Mouse (Mus musculus): ENCODE measurements at regions not wholly inside any gene's neighbourhood (a gene's known extent, or its start where the extent isn't known, plus 50 kb on each side); places are given as distances from the start of the nearest gene placed in this dataset.

GRCm38 (mm10) chr10:99959279-99959678 is 56.2 kb upstream of the Kitl start:
- no peak for DNase-seq
- intact Hi-C loops (cut with DNase I; ENCODE audit: low total_unique reads), result no loop called here

- DNase-seq, result no peak
- intact Hi-C loops (cut with DNase I; ENCODE audit: low total_unique reads), result no loop called here
Observed at GRCm38 (mm10) chr10:99952486-99952885, 62.9 kb upstream of the Kitl start.

DNA sequence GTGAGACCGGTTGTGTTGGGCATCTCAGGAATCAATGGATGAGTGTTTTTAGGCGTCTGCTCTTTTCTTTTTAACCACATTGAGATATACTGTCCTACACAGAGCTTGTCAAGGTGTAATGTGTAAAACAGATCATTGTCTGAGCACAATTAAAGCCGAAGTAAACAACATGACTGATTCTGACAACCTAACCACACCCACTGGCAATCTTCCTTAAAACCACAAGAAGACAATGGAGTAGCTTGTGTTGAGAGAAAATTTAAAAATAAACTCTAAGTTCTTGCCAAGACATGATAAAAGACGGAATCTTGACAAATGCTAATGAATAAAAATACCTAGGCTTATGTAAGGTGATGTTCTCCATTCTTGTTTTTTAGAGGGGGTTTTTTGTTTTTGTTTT is 63.7 kb upstream of the Kitl start:
- no peak for DNase-seq
- intact Hi-C loops (cut with DNase I; ENCODE audit: low total_unique reads), result no loop called here

DNA sequence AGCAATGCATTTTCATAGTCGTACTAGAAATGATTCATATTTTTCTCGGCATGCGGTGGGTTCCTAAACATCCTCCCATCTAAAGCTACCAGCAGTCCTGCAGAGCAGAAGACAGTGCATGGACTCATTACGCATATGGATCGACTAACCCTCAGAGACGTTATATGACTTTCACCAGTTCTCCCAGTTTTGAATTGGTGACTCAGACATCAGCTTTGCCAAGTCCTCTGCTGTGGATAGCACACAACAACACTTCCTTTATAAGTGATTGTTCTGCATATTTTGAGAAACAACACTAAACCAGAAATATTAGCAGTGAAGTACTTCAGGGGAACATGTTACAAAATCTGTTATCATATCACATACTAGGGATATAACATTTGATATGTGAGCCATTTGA is 64.1 kb upstream of the Kitl start:
- DNase-seq, result no peak
- intact Hi-C loops (cut with DNase I; ENCODE audit: low total_unique reads), result no loop called here

DNA sequence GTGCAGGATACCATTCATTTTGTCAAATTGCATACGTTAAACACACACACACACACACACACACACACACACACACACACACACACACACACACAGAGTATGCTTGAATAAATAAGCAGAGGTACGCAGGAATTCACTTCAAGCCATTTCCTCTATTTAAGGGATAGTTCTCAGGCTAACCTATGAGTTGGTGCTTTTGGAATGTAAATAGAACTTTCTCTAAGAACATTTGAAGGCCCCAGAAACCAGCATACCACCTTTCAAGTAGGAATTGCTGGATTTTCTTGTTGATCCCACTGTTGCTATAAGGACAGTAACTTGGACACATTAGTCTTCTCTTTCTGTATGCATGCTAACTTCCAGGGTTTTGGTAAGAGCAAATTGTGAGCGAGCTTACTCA is 66.7 kb upstream of the Kitl start:
- no peak for DNase-seq
- intact Hi-C loops (cut with DNase I; ENCODE audit: low total_unique reads), result no loop called here

DNA sequence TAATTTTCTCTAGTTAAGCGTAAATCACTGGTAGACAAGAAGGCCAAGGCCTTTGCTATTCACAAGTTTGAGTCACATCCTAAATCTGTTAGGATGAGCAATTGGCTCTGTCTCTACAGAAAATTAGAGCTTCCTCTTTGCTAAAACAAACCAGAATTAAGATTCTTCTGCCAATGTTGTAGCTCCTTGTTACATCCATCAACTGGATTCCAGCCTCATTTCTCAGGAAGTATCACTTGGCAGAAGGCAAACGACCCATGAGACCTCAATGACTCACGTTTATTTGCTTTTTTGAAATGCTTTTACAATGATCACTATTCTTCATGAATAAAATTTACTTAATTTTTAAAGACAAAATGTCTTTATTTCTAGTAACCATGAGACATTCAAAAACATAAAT is 70.0 kb upstream of the Kitl start:
- DNase-seq, result no peak
- intact Hi-C loops (cut with DNase I; ENCODE audit: low total_unique reads), result no loop called here

- no peak for DNase-seq
Observed at GRCm38 (mm10) chr10:99941665-99942064, 73.8 kb upstream of the Kitl start.

GRCm38 (mm10) chr10:99938901-99939300 is 76.5 kb upstream of the Kitl start:
- intact Hi-C loops (cut with DNase I; ENCODE audit: low total_unique reads), result no loop called here
- DNase-seq, result no peak

More at GRCm38 (mm10) chr10:99941665-99942064, 73.8 kb upstream of the Kitl start:
- intact Hi-C loops (cut with DNase I; ENCODE audit: low total_unique reads), result no loop called here

DNA sequence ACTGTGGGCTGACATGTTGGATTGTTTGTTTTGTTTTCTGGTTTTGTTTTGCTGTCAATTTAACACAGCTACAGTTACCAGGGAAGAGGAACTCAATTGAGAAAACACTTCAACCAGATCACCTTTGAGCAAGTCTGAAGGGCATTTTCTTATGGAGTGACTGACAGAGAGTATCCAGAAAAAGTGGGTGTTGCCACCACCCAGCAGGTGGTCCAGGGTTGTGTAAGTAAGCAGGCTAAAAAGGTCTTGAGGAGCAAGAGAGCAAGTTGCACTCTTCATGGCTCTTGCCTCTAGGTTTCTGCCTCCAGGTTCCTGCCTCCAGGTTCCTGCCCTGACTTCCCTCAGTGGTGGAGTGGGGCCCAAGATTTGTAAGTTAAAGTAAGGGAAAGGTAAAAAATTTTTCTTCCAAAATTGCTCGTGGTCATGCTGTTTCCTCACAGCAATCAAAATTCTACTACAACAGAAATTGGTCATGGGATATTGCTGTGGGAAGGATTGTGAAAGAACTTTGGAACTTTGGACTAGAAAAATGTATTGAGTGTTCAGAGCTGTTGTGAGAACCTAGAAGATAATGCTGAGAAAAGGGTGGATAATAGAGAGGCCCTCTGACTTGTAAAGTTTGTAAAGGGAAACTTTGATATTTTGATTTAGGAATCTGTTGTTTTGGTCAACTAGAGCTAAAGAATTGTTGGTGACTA is 77.4 kb upstream of the Kitl start:
- intact Hi-C loops (cut with DNase I; ENCODE audit: low total_unique reads), result no loop called here
- no peak for DNase-seq

- no peak for DNase-seq
- intact Hi-C loops (cut with DNase I; ENCODE audit: low total_unique reads), result no loop called here
Observed at GRCm38 (mm10) chr10:99929191-99929590, 86.2 kb upstream of the Kitl start.

DNA sequence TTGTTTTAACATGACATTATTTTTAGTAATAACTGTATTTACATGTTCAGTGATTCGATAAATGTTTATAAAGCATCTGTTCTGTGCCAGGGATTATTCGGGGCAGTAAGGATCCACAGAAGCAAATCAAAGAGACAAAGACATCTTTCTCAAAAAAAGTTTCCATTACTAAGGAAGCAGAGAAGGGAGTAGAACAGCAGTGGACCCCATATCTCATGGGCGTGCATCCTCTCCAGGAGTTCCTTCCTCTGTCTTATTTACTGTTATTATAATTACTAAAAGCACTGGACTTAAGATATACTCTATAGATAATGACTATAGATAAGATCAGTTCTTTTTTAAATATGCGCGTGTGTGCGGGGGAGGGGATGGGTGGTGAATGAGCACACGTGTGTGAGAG is 87.5 kb upstream of the Kitl start:
- no peak for DNase-seq
- intact Hi-C loops (cut with DNase I; ENCODE audit: low total_unique reads), result no loop called here

DNA sequence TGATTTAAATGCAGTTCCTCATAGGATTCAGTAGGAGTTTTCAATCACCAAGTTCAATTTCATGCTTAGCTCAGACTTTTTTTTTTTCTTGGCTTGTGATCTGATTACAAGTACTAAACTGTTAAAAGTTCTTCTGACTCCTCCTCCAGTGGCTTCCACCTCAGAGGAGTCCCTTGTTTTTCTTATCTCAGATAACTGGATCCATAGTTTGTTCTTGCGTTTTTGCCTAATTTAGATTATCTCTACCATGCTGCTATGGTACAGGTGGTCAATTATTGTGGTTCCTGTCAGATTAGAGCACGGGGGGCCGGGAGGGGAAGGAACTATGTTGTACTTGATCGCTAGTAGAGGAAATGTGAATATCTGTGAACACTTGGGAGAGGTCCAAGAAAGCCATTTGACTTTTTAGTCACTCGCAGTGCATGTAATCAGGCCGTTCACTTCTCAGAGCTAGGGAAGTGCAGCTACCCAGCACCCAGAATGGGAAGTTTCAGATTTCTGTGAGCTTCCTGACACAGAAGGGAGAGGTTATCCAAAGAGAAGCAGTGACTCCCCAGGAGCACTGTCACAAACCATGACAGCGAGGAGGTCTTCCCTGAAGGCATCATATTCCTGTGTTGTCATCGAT is 89.0 kb upstream of the Kitl start:
- intact Hi-C loops (cut with DNase I; ENCODE audit: low total_unique reads), result no loop called here
- no peak for DNase-seq

DNA sequence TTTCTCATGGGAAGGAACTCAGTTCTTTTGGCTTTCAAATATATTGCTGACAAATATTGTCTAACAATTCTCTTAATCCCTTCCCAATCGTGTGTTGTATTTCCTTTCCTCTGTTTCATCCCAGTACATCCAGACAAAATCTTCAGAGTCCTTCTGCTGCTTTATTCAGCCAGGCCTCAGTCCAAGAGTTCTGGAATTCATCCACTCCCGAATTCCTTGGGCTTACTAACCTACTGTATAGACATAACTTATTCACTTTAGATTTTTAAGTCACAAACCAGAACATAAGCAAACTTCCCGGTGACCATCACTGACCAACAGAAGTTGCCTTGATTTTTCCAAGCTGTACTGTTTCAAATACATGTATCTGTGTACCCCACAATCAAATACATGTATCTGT is 90.9 kb upstream of the Kitl start:
- no peak for DNase-seq
- intact Hi-C loops (cut with DNase I; ENCODE audit: low total_unique reads), result no loop called here

GRCm38 (mm10) chr10:99919925-99920324 is 95.5 kb upstream of the Kitl start:
- DNase-seq, result no peak
- intact Hi-C loops (cut with DNase I; ENCODE audit: low total_unique reads), result no loop called here

DNA sequence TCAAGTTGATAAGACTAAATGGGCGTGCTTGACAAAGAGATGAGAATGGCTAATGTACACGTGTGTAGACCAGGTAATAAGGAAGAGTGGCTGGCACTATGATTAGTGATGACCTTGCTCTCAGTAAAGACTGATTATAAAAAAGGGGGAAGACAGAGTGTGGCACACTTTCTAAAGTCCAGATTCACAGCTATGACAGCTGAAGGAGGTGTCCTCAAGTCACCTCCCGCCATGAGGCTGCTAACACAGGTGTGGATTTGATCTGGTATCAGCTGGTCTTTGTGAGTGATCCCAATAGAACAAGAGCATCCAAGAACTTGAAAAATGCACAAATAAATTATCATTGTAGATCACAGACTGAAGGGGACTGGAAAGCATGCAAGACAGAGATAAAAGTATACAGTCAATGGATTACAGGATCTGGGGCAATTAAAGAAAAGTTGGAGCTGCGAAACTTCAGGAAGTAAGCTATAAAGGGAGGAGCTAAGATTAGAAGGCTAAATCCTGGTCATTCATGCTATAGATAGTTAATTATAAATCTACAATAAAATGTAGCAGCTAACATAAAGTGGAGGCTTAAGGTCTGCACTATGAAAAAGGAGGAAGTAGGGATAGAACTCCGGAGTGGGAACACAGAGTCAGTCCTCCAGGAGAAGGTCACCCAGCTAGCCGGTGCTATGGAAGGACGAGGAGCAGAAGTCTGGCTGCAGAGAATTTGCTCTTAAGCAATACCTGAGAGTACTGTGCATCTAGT is 96.7 kb upstream of the Kitl start:
- intact Hi-C loops (cut with DNase I; ENCODE audit: low total_unique reads), result no loop called here
- no peak for DNase-seq

DNA sequence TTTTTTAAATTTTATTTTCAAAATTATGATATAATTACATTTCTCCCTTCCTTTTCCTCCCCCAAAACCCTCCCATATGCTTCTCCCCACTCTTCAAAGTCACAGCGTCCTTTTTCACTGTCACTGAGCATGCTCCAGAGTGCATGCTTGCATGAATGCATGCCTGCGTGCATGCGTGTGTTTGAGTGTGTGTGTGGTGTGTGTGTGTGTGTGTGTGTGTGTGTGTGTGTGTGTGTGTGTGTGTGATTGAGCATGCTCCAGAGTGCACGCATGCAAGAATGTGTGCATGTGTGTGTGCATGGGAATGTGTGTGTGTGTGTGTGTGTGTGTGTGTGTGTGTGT is 101.6 kb upstream of the Kitl start:
- no peak for DNase-seq
- intact Hi-C loops (cut with DNase I; ENCODE audit: low total_unique reads), result no loop called here

DNA sequence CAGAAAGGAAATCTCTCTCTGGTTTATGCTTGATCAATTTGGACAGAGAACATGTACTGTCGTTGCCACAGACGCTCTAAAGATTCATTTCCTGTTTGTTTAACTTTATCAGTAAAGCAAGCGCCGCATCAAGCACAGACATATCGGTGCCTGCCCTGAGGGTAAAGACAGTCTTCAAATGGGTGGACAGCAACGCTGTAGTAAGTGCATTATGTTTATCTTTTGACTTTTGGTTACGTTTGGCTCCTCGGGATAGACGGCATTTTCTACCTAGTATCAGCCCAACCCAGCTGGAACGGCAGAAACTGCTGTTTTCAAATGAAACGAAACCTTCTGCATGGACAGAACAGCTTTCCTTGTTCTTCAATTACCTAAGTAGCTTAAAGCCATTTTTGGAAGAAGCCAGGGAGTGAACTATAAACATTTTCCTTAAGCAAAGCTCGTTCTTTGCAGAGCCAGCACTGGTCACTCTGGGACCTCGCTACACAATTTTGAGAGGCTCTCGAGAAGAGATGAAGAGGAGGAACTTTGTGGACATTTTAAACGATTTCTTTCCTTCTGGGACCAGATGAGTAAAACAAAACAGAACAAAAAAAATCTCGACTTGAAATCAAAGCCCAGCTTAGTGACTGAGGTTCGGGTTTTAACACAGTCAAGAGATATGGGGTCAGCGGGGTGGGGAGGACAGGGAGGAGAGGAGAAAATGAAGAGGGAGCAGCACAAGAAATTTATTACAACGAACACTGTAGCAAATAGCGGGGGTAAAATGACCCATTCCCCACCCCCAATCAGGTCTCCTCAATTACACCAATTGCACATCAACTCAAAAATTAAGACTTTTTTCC is 102.2 kb upstream of the Kitl start:
- no peak for DNase-seq
- intact Hi-C loops (cut with DNase I; ENCODE audit: low total_unique reads), result no loop called here

GRCm38 (mm10) chr10:99910011-99910723 is 105.3 kb upstream of the Kitl start:
- intact Hi-C loops (cut with DNase I; ENCODE audit: low total_unique reads), result no loop called here
- no peak for DNase-seq

GRCm38 (mm10) chr10:99908044-99908443 is 107.4 kb upstream of the Kitl start:
- intact Hi-C loops (cut with DNase I; ENCODE audit: low total_unique reads), result no loop called here
- no peak for DNase-seq

Data from gastrocnemius, postnatal 14 days (tissue).